Mouse (Mus musculus) cortical plate, adult 2 months (tissue): Measurements from ENCODE around the gene Osm.

ENCODE experiments used
- CTCF ChIP-seq: fragments of 200-500 bp; IDR thresholded peaks from 2 replicates; pipeline ENCODE4 v1.5.1; 2011; ENCODE audit warnings: mild to moderate bottlenecking, control low read depth, low read length; ENCODE audit not compliant: insufficient read depth; ENCODE audit errors: extremely low read depth
- POLR2A ChIP-seq: fragments of 200-500 bp; IDR thresholded peaks from 2 replicates; pipeline ENCODE4 v1.6.1; 2011; ENCODE audit warnings: mild to moderate bottlenecking, low read length, control low read depth; ENCODE audit not compliant: insufficient read depth; ENCODE audit errors: extremely low read depth

GRCm38 (mm10) chr11:4195597-4196031 lies 40.6 kb upstream of the Osm start:
- TF ChIP-seq CTCF (no peak), POLR2A (no peak)
